Comparison of ENCODE assay signal across 12 mouse cellular contexts in the genomic region with DNA sequence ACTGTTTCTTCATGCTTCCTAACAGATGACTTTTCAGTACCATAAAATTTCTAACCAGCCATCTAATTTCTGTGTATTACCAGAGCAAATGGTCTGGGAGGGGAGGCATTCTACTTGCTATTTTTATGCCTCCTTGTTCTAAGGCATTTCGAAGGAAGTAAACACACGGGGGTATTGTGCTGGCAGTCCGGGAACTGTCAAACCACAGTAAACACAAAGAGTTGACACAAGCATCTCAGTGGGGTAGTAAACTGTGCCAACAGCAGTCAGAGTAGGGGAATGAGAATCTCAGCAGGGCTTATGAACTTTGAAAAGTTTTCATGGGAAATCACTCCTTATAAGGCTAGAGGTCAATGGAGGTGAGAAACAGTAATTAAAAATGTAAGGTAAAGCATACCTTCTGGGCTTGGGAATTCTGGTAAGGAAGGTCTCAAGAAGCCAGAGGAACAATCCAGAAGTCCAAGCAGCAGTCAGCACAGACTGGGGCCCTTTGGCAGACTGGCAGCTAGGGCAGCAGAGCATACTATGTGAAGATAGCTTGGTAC. TPM values are rescaled to one million over a fixed set of nuclear protein-coding genes. Genes with fewer than 3 reads are reported as not detected.
DNase-seq lines count a peak whose midpoint lies in the region; ATAC-seq and TF ChIP-seq lines count a peak whose summit lies in the region.
"Had no signal": no experiment of that assay in that cellular context is flagged by ENCODE, and none has a peak within 500 bp of the region (broad histone marks: within the 10 kb centered on the region; RNA-seq: fewer than 3 reads in every experiment).

No protein-coding gene starts in this region.

- peaks cover 11% of the 10 kb centered on the region for H3K4me1 ChIP-seq in kidney, embryonic 14.5 days (ENCODE audit: control insufficient read depth, insufficient read depth, low read length)

- peak overlapping the region; percentile 18; the same call in 1 of the 2 replicates for H3K9ac ChIP-seq in kidney, embryonic 14.5 days (ENCODE audit: low read depth, low read length)

- intact Hi-C loops in gastrocnemius, adult 2 months (cut with DNase I): no loop called here
- intact Hi-C loops in left cerebral cortex, adult 2 months (cut with DNase I): no loop called here
- intact Hi-C loops in left cerebral cortex, postnatal 25 days (cut with DNase I): no loop called here

- no peak for ATAC-seq in kidney, embryonic 14.5 days (ENCODE audit: low FRiP score, low TSS enrichment)
- no peak for ATAC-seq in CD4-positive, CD25-positive, alpha-beta regulatory T cell, adult 4 months
- ATAC-seq: activated CD4-positive, CD25-positive, alpha-beta regulatory T cell, adult 4 months had no signal

- H3K4me3 ChIP-seq in gastrocnemius, adult 2 months: no peak overlapping the region
- H3K4me3 ChIP-seq in left cerebral cortex, adult 2 months: no peak overlapping the region
- H3K4me3 ChIP-seq in kidney, embryonic 14.5 days (ENCODE audit: low read length): no peak overlapping the region
- H3K4me3 ChIP-seq: myocyte had no signal

- no peak overlapping the region for H3K4me2 ChIP-seq in kidney, embryonic 14.5 days (replicated peaks; ENCODE audit: low read depth, low read length)

- H3K27me3 ChIP-seq in kidney, embryonic 14.5 days (ENCODE audit: control insufficient read depth, insufficient read depth, low read length): no peaks in the 10 kb centered on the region

- 47% methylated on average over 3 of the region's 3 CpGs for WGBS in kidney, embryonic 14.5 days

- H3K9me3 ChIP-seq in kidney, embryonic 14.5 days (ENCODE audit: control insufficient read depth, low read length): no peaks in the 10 kb centered on the region

- H3K27ac ChIP-seq in gastrocnemius, adult 2 months: peak overlapping the region; percentile 69
- peak overlapping the region; percentile 20; the same call in 1 of the 2 replicates for H3K27ac ChIP-seq in left cerebral cortex, adult 2 months
- no peak overlapping the region for H3K27ac ChIP-seq in kidney, embryonic 14.5 days (ENCODE audit: low read depth, low read length)

- DNase-seq in gastrocnemius, adult 2 months: no peak
- no peak for DNase-seq in gastrocnemius, adult 8-10 months (ENCODE audit: low spot score in 2 of 2)
- DNase-seq in left cerebral cortex, adult 2 months (ENCODE audit: extremely low spot score in 1 of 2, low spot score in 2 of 2): no peak
- DNase-seq in left cerebral cortex, postnatal 25 days (ENCODE audit: low spot score in 2 of 2): no peak
- peak; percentile 48 for DNase-seq in lung, postnatal 25 days (ENCODE audit: low spot score)
- no peak for DNase-seq in urinary bladder, postnatal 36 days (ENCODE audit: low spot score in 2 of 2)
- DNase-seq: gastrocnemius, postnatal 10 days; thymus, postnatal 4 days had no signal

- no peaks in the 10 kb centered on the region for H3K36me3 ChIP-seq in kidney, embryonic 14.5 days (ENCODE audit: control insufficient read depth, insufficient read depth, low read length)

- TF ChIP-seq CTCF in gastrocnemius, adult 2 months (IDR thresholded peaks at IDR 0.05): no peak
- no peak for TF ChIP-seq CTCF in left cerebral cortex, adult 2 months (IDR thresholded peaks at IDR 0.05)

RNA-seq across cellular contexts. Expression of a gene that starts 7.8 kb away (rescaled TPM):
- 10 to 100 TPM; 21.5 to 22.0 TPM for total RNA-seq in gastrocnemius, adult 2 months (2021)
- total RNA-seq in gastrocnemius, adult 8-10 months (2022): 10 to 100 TPM; 18.3 to 25.0 (median 19.0) TPM
- 10 to 100 TPM; 92.0 to 92.7 TPM for total RNA-seq in left cerebral cortex, adult 2 months (2021)
- total RNA-seq in left cerebral cortex, postnatal 25 days (2021): 10 to 100 TPM; 82.2 to 86.4 TPM
- polyA plus RNA-seq in kidney, embryonic 14.5 days (2014; fragmentation: Nextera tagmentation; extraction: Ambion mirVana): 14.9 and 24.5 TPM in 2 replicates
- 10 to 100 TPM; 43.3 to 57.5 TPM for polyA plus RNA-seq in CD4-positive, CD25-positive, alpha-beta regulatory T cell, adult 4 months (2017; shearing (Covaris generic))
